Mouse (Mus musculus) heart, embryonic 16.5 days (tissue): Measurements from ENCODE around the gene Map2k1. TPM values are rescaled to one million over a fixed set of nuclear protein-coding genes. Genes with fewer than 3 reads are reported as not detected.
A peak's percentile ranks its signal among the peaks of the same experiment; 100 is the strongest.

Experiments
- ATAC-seq: fragments of 200-750 bp; cut with Nextera tagmentation; replicated peaks from 2 replicates; pipeline ENCODE4 v1.8.0; 2017; ENCODE audit warnings: moderate number of reproducible peaks; ENCODE audit not compliant: insufficient read depth, low FRiP score; ENCODE audit errors: extremely low read depth
- H3K27ac ChIP-seq: fragments of 300-500 bp; sonication (generic); 2 replicates; pipeline ENCODE4 v1.5.1; 2014; ENCODE audit warnings: mild to moderate bottlenecking, low read length, control low read depth, moderate library complexity
- H3K27me3 ChIP-seq: fragments of 300-500 bp; sonication (generic); 2 replicates; pipeline ENCODE4 v1.6.1; 2014; ENCODE audit warnings: low read length, mixed read lengths; ENCODE audit not compliant: control insufficient read depth, insufficient read depth
- H3K36me3 ChIP-seq: fragments of 300-500 bp; sonication (generic); 2 replicates; pipeline ENCODE4 v1.6.1; 2014; ENCODE audit not compliant: control insufficient read depth, insufficient read depth
- H3K4me1 ChIP-seq: fragments of 300-500 bp; sonication (generic); 2 replicates; pipeline ENCODE4 v1.6.1; 2014; ENCODE audit warnings: low read length, mixed read lengths; ENCODE audit not compliant: control insufficient read depth, insufficient read depth
- H3K4me2 ChIP-seq: fragments of 300-500 bp; sonication (generic); 2 replicates; pipeline ENCODE4 v1.6.1; 2014; ENCODE audit warnings: low read depth, mild to moderate bottlenecking, control low read depth, low read length
- H3K4me3 ChIP-seq: fragments of 300-500 bp; sonication (generic); 2 replicates; pipeline ENCODE4 v1.5.1; 2014; ENCODE audit warnings: mild to moderate bottlenecking, control low read depth, low read length
- H3K9ac ChIP-seq: fragments of 300-500 bp; sonication (generic); 2 replicates; pipeline ENCODE4 v1.6.1; 2014; ENCODE audit warnings: low read length, control low read depth
- H3K9me3 ChIP-seq: fragments of 300-500 bp; sonication (generic); replicated peaks from 2 replicates; pipeline ENCODE4 v1.6.1; 2016; ENCODE audit warnings: low read length; ENCODE audit not compliant: control insufficient read depth
- WGBS: fragments of 180-500 bp; shearing (Covaris S2); extraction: QIAGEN DNeasy Blood & Tissue Kit; methylation state at CpG from one replicate; pipeline ENCODE4 v1.1.7; 2014; 5-methylcytosine and 5-hydroxymethylcytosine counted together
- polyA plus RNA-seq: library from polyadenylated mRNA; unstranded; fragments of >200 nt; fragmentation: Nextera tagmentation; extraction: Ambion mirVana; gene quantifications from 2 replicates; pipeline ENCODE4 v1.2.1, GENCODE M21; 2015

The Map2k1 gene
- polyA plus RNA-seq, 1 experiment from 2014 or later, result 98.1 TPM

GRCm38 (mm10) chr9:64259906-64260305 lies 6.5 kb upstream of the Map2k1 start:
- H3K36me3 ChIP-seq, result no peaks in the 10 kb centered on the region
- 78% methylated on average over 5 of the region's 5 CpGs for WGBS
- H3K27ac ChIP-seq, result no peak overlapping the region
- 0 out of 2 replicates have a peak, but pooled peaks cover 3% of the 10 kb centered on the region for H3K9me3 ChIP-seq
- H3K4me3 ChIP-seq, result no peak overlapping the region
- H3K27me3 ChIP-seq, result no peaks in the 10 kb centered on the region
- H3K9ac ChIP-seq, result no peak overlapping the region
- no peak overlapping the region for H3K4me2 ChIP-seq
- H3K4me1 ChIP-seq, result no peaks in the 10 kb centered on the region
- ATAC-seq, result no peak

- no peak overlapping the region for H3K9ac ChIP-seq
- H3K27ac ChIP-seq, result no peak overlapping the region
- no peaks in the 10 kb centered on the region for H3K27me3 ChIP-seq
- H3K4me1 ChIP-seq, result peaks cover 13% of the 10 kb centered on the region
- WGBS, result 91% methylated on average over 3 of the region's 3 CpGs
- no peak overlapping the region for H3K4me3 ChIP-seq
- H3K36me3 ChIP-seq, result no peaks in the 10 kb centered on the region
- ATAC-seq, result no peak
- no peaks in the 10 kb centered on the region for H3K9me3 ChIP-seq
- H3K4me2 ChIP-seq, result no peak overlapping the region
Measured at GRCm38 (mm10) chr9:64256204-64256603, 2.8 kb upstream of the Map2k1 start.

- H3K9ac ChIP-seq, result no peak overlapping the region
- H3K9me3 ChIP-seq, result no peaks in the 10 kb centered on the region
- H3K36me3 ChIP-seq, result no peaks in the 10 kb centered on the region
- H3K27me3 ChIP-seq, result no peaks in the 10 kb centered on the region
- H3K4me2 ChIP-seq, result no peak overlapping the region
- H3K27ac ChIP-seq, result no peak overlapping the region
- H3K4me3 ChIP-seq, result no peak overlapping the region
- peaks cover 18% of the 10 kb centered on the region for H3K4me1 ChIP-seq
- 68% methylated on average over 3 of the region's 3 CpGs for WGBS
- no peak for ATAC-seq
Measured at GRCm38 (mm10) chr9:64255422-64255821, 2.0 kb upstream of the Map2k1 start.

GRCm38 (mm10) chr9:64252591-64253020 lies 825 bp downstream of the Map2k1 start:
- H3K4me3 ChIP-seq, result peak overlapping the region; percentile 70
- H3K36me3 ChIP-seq, result no peaks in the 10 kb centered on the region
- 0% methylated on average over 16 of the region's 16 CpGs for WGBS
- peak overlapping the region; percentile 90 for H3K4me2 ChIP-seq
- H3K9me3 ChIP-seq, result no peaks in the 10 kb centered on the region
- H3K4me1 ChIP-seq, result peaks cover 22% of the 10 kb centered on the region
- no peak for ATAC-seq
- no peaks in the 10 kb centered on the region for H3K27me3 ChIP-seq
- peak overlapping the region; percentile 81 for H3K9ac ChIP-seq
- H3K27ac ChIP-seq, result peak overlapping the region; percentile 84

GRCm38 (mm10) chr9:64250111-64250730 lies 3.2 kb downstream of the Map2k1 start:
- H3K9ac ChIP-seq, result no peak overlapping the region

GRCm38 (mm10) chr9:64249371-64249770 lies 4.1 kb downstream of the Map2k1 start:
- Histone ChIP-seq H3K27me3 (no peaks in the 10 kb centered on the region), H3K4me1 (peaks cover 22% of the 10 kb centered on the region)

More at GRCm38 (mm10) chr9:64250111-64250730, 3.2 kb downstream of the Map2k1 start:
- Histone ChIP-seq H3K27ac (no peak overlapping the region), H3K4me2 (no peak overlapping the region), H3K27me3 (no peaks in the 10 kb centered on the region), H3K9me3 (no peaks in the 10 kb centered on the region), H3K4me3 (no peak overlapping the region), H3K4me1 (peaks cover 22% of the 10 kb centered on the region), H3K36me3 (peaks cover 2% of the 10 kb centered on the region; the same call in 1 of the 2 replicates)
- no peak for ATAC-seq

GRCm38 (mm10) chr9:64242381-64242831 lies 11.0 kb downstream of the Map2k1 start:
- H3K36me3 ChIP-seq, result peaks cover 2% of the 10 kb centered on the region; the same call in 1 of the 2 replicates
- H3K27ac ChIP-seq, result no peak overlapping the region
- ATAC-seq, result no peak
- no peak overlapping the region for H3K4me3 ChIP-seq
- H3K27me3 ChIP-seq, result no peaks in the 10 kb centered on the region
- 59% methylated on average over 6 of the region's 6 CpGs for WGBS
- peaks cover 8% of the 10 kb centered on the region for H3K4me1 ChIP-seq
- no peaks in the 10 kb centered on the region for H3K9me3 ChIP-seq
- H3K9ac ChIP-seq, result no peak overlapping the region
- no peak overlapping the region for H3K4me2 ChIP-seq

More at GRCm38 (mm10) chr9:64249371-64249770, 4.1 kb downstream of the Map2k1 start:
- H3K4me3 ChIP-seq, result no peak overlapping the region
- WGBS, result 89% methylated on average over 1 of the region's 1 CpGs
- H3K4me2 ChIP-seq, result no peak overlapping the region
- no peak for ATAC-seq
- no peaks in the 10 kb centered on the region for H3K9me3 ChIP-seq
- H3K9ac ChIP-seq, result no peak overlapping the region
- peaks cover 2% of the 10 kb centered on the region; the same call in 1 of the 2 replicates for H3K36me3 ChIP-seq
- H3K27ac ChIP-seq, result no peak overlapping the region

- no peaks in the 10 kb centered on the region for H3K9me3 ChIP-seq
- 0 out of 2 replicates have a peak overlapping the region, but pooled peaks have one; percentile 0 for H3K9ac ChIP-seq
- 19% methylated on average over 8 of the region's 8 CpGs for WGBS
- no peak for ATAC-seq
- H3K4me3 ChIP-seq, result 0 out of 2 replicates have a peak overlapping the region, but pooled peaks have one; percentile 6
- H3K36me3 ChIP-seq, result no peaks in the 10 kb centered on the region
- peak overlapping the region; percentile 31; the same call in 1 of the 2 replicates for H3K4me2 ChIP-seq
- H3K27me3 ChIP-seq, result no peaks in the 10 kb centered on the region
- peaks cover 8% of the 10 kb centered on the region for H3K4me1 ChIP-seq
- H3K27ac ChIP-seq, result 0 out of 2 replicates have a peak overlapping the region, but pooled peaks have one; percentile 2
Measured at GRCm38 (mm10) chr9:64240681-64241080, 12.8 kb downstream of the Map2k1 start.

- Histone ChIP-seq H3K9ac (no peak overlapping the region), H3K4me1 (peaks cover 8% of the 10 kb centered on the region), H3K27me3 (no peaks in the 10 kb centered on the region), H3K4me2 (no peak overlapping the region), H3K9me3 (no peaks in the 10 kb centered on the region), H3K36me3 (no peaks in the 10 kb centered on the region), H3K27ac (no peak overlapping the region), H3K4me3 (no peak overlapping the region)
- 43% methylated on average over 2 of the region's 2 CpGs for WGBS
- no peak for ATAC-seq
Measured at GRCm38 (mm10) chr9:64240116-64240515, 13.3 kb downstream of the Map2k1 start.
